Mouse (Mus musculus) neutrophil, adult 65 days (primary cell): Measurements from ENCODE around the gene Snx27. TPM values are rescaled to one million over a fixed set of nuclear protein-coding genes. Genes with fewer than 3 reads are reported as not detected.

Experiments used
- total RNA-seq: library from RNA; stranded (reverse); gene quantifications from 2 replicates; pipeline ENCODE4 v1.2.4, GENCODE M21; 2023

The Snx27 gene
- total RNA-seq = 45.5 and 53.7 TPM in 2 replicates

GRCm38 (mm10) chr3:94582456-94582891 is at the start of gene Snx27:
Gene Snx27 (minus strand): TSS chr3:94582716.

GRCm38 (mm10) chr3:94480291-94480884 is 102.1 kb downstream of the Snx27 start, which contains the start of gene Riiad1:
Gene Riiad1 (minus strand): TSS chr3:94480341.

GRCm38 (mm10) chr3:94477981-94478422 is 104.5 kb downstream of the Snx27 start, which contains the start of gene Celf3:
Gene Celf3 (plus strand): TSS chr3:94478295.

Other genes with a start within 250 kb of the Snx27 start
- not detected in 2 replicates for gene Them5, start 240.6 kb downstream of the Snx27 start, total RNA-seq
- gene C2cd4d, start 220.3 kb downstream of the Snx27 start, total RNA-seq = not detected in 2 replicates
- gene Rorc, start 209.9 kb downstream of the Snx27 start, total RNA-seq = not detected in 2 replicates
- gene Lingo4, start 184.2 kb downstream of the Snx27 start, total RNA-seq = not detected in 2 replicates
- gene Tdrkh, start 169.4 kb downstream of the Snx27 start, total RNA-seq = 0.38 and 1.3 TPM in 2 replicates
- 21.5 and 28.5 TPM in 2 replicates for gene Mrpl9, start 139.4 kb downstream of the Snx27 start, total RNA-seq
- gene Oaz3, start 138.8 kb downstream of the Snx27 start, total RNA-seq = not detected in 2 replicates
- not detected in 2 replicates for gene Celf3, start 104.4 kb downstream of the Snx27 start, total RNA-seq
- 1.3 and 2.0 TPM in 2 replicates for gene Riiad1, start 102.4 kb downstream of the Snx27 start, total RNA-seq
- gene Gm10972, start 60.4 kb upstream of the Snx27 start, total RNA-seq = not detected in 2 replicates
- 0.76 and 0.88 TPM in 2 replicates for gene Tuft1, start 76.2 kb upstream of the Snx27 start, total RNA-seq
- gene Selenbp2, start 110.8 kb upstream of the Snx27 start, total RNA-seq = 2.6 and 2.8 TPM in 2 replicates
- gene Cgn, start 203.8 kb upstream of the Snx27 start, total RNA-seq = 1.5 and 1.9 TPM in 2 replicates